Mouse (Mus musculus): ENCODE measurements at regions not wholly inside any gene's neighbourhood (a gene's known extent, or its start where the extent isn't known, plus 50 kb on each side); places are given as distances from the start of the nearest gene placed in this dataset.

- intact Hi-C loops (cut with DNase I): no loop called here
- no peak for DNase-seq
These were observed 237.3 kb upstream of the Hes1 start for GRCm38 (mm10) chr16:29826927-29827326.

DNA sequence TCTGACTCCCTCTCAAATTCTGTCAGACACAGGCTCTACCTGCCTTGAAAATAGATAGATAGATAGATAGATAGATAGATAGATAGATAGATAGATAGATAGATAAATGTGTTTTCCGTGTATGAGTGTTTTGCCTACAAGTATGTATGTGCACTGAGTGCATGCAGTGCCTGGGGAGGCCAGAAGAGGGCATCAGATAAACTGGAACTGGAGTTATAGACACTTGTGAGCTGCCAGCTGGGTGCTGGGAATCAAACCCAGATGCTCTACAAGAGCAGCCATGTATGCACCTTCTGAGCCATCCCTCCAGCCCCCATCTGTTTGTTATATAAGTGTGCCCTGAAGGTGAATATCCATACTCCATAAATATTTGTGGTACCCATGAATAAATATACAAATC is 236.4 kb upstream of the Hes1 start:
- no peak for DNase-seq
- intact Hi-C loops (cut with DNase I): no loop called here

GRCm38 (mm10) chr16:29829457-29829856 is 234.7 kb upstream of the Hes1 start:
- DNase-seq: peak; percentile 31 to 55
- intact Hi-C loops (cut with DNase I): no loop called here

DNA sequence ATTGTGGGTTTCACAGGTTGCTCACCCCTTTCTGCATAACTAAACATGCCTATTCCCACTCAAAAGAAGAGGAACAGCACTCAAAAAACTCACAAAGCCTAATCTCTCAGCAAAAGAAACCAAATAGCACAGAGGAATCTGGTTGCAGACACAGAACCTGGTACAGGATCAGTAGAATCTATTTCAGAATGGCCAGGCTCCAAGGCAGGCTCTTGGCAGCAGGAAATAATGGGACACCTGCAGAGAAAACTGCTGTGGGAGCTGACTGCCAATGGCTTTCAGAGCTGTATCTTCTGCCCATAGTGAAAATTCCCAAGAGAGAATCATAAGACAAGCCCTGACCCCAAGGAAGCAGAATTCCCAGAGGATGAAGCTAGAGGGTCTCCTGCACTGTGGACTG is 234.1 kb upstream of the Hes1 start:
- intact Hi-C loops (cut with DNase I): no loop called here
- no peak for DNase-seq

DNA sequence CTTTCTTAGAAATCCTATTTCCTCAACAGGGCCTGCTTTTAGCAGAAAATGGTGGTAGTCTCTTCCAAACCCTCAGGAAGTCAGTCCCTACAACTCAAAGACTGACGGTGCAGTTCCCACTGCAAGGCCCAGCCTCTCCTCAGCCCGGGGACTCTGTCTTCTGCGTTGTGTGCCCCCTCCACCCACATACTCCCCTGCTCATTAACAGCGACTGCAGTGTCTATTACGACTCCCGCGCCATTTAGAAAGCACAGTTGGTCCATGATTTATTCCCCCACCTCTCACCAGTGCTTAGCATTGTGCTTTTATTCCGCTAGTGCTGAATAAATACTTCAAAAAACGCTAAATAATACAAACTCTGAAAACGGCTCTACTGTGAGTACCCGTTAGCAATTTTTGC is 230.9 kb upstream of the Hes1 start:
- DNase-seq: no peak
- intact Hi-C loops (cut with DNase I): no loop called here

DNA sequence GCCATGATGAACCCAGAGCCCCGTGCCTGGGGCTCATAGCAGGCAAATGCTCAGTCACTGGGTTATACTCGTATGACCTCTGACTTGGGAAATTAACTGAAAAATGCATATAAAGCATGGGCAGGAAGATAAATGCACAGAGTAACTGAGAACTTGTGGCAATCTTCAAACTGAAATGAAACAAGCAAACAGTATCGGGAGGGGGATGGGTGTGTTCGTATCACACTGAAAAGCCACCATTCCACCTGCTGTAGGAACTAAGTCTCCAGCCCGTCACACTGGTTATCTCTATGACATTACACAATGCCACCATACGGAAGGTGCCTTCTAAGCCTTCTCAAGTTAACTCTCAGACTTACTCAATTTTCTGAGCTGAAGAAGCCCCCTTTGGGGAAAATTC is 230.3 kb upstream of the Hes1 start:
- intact Hi-C loops (cut with DNase I): no loop called here
- no peak for DNase-seq

DNA sequence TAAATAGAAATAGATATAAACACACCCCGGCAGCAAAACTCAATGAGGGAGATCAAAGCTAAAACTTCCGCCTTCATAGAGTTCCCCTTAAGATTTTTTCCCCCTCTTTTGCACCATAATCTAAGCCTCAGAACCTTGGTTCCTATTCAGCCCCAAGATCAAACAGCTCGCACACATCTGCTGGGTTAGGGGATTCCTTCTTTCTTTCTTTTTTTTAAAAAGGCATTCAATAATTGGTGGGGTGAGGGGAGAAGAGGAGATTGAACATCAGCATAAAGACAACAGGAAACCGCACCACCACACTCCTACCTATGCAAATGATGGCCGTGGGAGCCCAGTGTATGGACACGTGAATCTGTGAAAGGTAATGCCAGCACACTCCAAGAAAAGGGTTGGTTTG is 229.5 kb upstream of the Hes1 start:
- no peak for DNase-seq
- intact Hi-C loops (cut with DNase I): no loop called here

GRCm38 (mm10) chr16:29837025-29837629 is 227.1 kb upstream of the Hes1 start:
- intact Hi-C loops (cut with DNase I): no loop called here
- DNase-seq: no peak

DNA sequence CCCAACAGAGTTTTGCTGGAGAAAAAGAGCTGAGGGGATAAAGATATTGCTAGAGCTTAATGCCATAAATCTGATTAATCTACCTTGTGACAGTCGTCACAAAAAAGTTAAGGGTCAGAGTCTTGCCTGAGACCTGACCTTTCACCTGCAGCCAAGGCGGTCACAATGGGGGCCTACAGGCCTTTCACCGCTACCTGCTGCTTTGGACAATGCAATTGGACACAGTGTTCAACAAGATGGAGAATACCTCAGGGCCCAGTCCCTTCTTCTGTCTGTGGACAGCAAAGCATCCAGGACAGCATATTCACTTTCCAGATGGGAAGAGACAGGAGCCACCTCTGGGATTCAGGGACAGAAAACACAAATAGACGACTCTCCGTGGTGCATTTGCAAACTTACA is 226.3 kb upstream of the Hes1 start:
- DNase-seq: no peak
- intact Hi-C loops (cut with DNase I): no loop called here

- peak; percentile 50 to 60 for DNase-seq
- intact Hi-C loops (cut with DNase I): no loop called here
These were observed 225.1 kb upstream of the Hes1 start for GRCm38 (mm10) chr16:29838981-29839661.

- intact Hi-C loops (cut with DNase I): no loop called here
- DNase-seq: no peak
These were observed 224.6 kb upstream of the Hes1 start for GRCm38 (mm10) chr16:29839662-29840001.

- no peak for DNase-seq
- intact Hi-C loops (cut with DNase I): no loop called here
These were observed 223.8 kb upstream of the Hes1 start for GRCm38 (mm10) chr16:29840412-29840811.

- peak; percentile 19 to 40 for DNase-seq
These were observed 223.1 kb upstream of the Hes1 start for GRCm38 (mm10) chr16:29841132-29841531.

GRCm38 (mm10) chr16:29842071-29842470 is 222.1 kb upstream of the Hes1 start:
- no peak for DNase-seq
- intact Hi-C loops (cut with DNase I): no loop called here

More at GRCm38 (mm10) chr16:29841132-29841531, 223.1 kb upstream of the Hes1 start:
- intact Hi-C loops (cut with DNase I): no loop called here

DNA sequence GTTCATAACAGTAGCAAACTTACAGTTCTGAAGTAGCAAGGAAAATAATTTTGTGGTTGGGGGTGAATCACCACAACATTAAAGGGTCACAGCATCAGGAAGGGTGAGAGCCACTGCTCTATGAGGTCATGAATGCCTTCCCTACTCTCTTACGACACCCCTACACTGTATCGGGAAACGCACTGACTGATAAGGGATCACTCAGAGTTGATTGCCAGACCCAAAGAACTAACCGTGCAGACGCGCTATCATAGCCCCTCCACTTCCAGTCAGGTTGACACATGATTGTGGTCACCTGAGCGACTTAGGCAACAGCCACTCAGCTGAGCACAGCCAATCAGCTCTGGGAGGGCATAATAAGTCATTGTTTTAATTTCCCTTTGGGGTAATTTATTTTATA is 220.7 kb upstream of the Hes1 start:
- intact Hi-C loops (cut with DNase I): no loop called here
- no peak for DNase-seq

GRCm38 (mm10) chr16:29844706-29845596 is 219.2 kb upstream of the Hes1 start:
- DNase-seq: no peak
- intact Hi-C loops (cut with DNase I): no loop called here

- intact Hi-C loops (cut with DNase I): no loop called here
These were observed 218.6 kb upstream of the Hes1 start for GRCm38 (mm10) chr16:29845597-29845986.

DNA sequence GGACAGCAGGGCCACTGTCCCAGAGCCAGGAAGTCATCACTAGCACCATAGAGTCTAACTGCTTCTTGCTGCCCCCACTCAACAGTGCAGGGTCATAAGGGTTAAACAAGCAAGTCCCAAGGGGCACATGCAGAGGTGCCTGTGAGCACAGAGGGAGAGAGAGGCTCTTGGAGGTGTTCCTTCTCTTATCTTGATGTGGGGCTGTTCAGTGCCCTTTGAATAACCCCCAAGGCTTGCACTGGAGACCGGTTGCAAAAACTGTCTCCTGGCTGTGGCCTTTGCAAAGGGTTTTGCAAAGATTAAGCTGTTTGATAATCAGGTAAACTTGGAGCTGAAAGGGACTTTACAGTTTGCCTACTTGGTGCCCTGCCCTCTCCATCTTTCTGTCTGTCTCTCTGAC is 217.1 kb upstream of the Hes1 start:
- DNase-seq: no peak
- intact Hi-C loops (cut with DNase I): no loop called here

More at GRCm38 (mm10) chr16:29845597-29845986, 218.6 kb upstream of the Hes1 start:
- no peak for DNase-seq

DNA sequence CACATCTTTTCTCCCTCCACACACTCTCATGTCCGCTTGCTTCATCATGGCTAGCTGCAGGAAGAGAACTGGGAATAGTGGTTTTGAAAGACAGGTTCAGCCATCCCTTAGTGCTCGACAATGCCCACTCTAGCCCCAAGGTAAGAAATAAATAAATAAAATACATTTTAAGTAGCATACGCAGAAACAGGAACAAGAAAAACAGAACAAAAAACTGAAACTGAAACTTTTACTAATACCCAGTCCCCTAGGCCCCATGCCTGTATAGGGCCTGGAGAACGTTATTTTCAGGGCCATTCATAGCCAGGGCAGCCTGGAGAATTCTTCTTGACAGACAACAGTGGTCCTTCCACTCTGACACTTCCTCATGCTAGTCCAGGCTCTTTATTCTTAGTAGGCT is 216.4 kb upstream of the Hes1 start:
- intact Hi-C loops (cut with DNase I): no loop called here
- DNase-seq: no peak

DNA sequence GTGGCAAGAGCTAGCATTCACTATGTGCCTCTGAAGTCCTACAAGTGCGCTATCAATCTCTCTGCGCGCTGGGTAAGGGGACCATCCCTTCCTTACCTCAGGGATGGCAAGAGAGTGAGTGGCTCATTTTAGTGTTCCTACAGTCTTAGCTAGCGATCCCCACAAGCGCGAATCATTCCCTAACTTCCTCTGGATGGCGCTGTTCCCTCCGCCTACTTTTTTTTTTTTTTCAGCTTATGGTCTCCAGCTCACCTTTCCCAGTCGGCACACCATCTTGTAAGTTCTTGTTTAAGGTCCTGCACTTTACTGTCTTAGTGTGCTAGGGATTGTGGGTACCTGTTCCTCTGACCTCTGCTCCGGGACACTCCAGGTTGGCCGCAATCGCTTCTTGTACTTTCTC is 215.7 kb upstream of the Hes1 start:
- intact Hi-C loops (cut with DNase I): no loop called here

DNA sequence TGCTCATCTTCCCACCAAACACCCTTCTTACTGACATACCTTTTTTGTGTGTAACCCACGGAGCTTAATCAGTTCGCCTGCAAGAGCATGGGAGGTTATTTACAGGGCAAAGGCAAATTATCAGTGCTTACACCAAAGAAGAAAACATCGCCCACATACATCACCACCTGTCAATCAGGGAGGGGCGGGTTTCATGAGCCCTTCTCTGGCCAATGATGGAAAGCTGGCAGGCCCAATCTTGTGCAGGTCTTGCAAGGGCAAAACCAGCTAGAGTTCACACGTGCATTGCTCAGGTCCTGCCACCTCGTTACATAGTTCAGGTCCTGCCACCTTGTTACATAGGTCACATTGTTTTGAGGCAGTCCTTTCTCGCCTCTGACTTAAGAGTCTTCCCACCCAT is 214.7 kb upstream of the Hes1 start:
- no peak for DNase-seq
- intact Hi-C loops (cut with DNase I): no loop called here

More for the DNA sequence above, 215.7 kb upstream of the Hes1 start:
- no peak for DNase-seq

DNA sequence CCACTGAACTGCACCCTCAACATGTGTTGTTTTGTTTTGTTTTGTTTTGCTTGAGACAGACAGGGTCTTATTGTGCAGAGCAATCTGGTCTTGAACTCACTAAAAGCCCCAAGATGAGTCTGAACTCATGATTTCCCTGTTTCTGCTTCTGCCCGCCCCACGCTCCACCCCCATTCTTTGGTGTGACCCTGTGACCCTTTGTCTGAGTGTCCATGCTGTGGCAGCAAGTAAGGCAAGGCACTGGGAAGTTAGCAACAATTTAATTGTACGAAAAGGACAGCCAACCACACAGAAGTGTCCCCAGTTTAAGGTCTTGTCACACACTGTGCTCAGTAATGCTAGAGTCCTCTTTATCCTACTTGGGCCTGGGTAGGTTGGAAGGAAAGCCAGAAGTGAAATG is 213.6 kb upstream of the Hes1 start:
- intact Hi-C loops (cut with DNase I): no loop called here
- DNase-seq: no peak
